Mouse (Mus musculus) embryonic fibroblast, embryonic 13.5 days (primary cell): ENCODE measurements at regions not wholly inside any gene's neighbourhood (a gene's known extent, or its start where the extent isn't known, plus 50 kb on each side); places are given as distances from the start of the nearest gene placed in this dataset.

Source experiments
- CTCF ChIP-seq: IDR thresholded peaks from 2 replicates; pipeline ENCODE4 v1.5.1; 2011; ENCODE audit warnings: mild to moderate bottlenecking, control low read depth, low read length, moderate library complexity, borderline replicate concordance; ENCODE audit not compliant: insufficient read depth
- POLR2A ChIP-seq: IDR thresholded peaks from 2 replicates; pipeline ENCODE4 v1.6.1; 2011; ENCODE audit warnings: low read depth, mild to moderate bottlenecking, control low read depth, low read length, moderate library complexity

DNA sequence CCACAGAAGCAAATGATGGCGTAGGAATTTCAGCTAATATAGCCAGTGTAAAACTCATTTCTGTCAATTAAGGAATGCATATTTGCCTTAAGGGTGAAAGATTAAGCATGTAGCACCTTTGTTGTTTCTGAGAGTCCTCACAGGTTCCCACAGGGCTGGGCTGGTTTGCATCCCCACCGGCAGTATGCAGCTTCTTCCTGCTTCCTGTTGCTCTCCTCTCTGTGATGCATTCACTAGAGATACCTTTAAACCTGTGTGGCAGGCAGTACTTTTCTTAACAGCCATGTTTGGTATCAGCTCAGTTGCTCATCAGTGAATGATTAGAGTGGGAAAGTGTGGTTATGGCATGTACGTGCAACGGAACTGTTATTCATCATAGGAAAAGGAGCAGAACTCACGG is 65.4 kb upstream of the Rasgrp1 start:
- no peak for TF ChIP-seq POLR2A
- TF ChIP-seq CTCF: no peak
